Mouse (Mus musculus) erythroid progenitor cell, adult 5-6 weeks (primary cell): Measurements from ENCODE around the gene Grm1. TPM values are rescaled to one million over a fixed set of nuclear protein-coding genes. Genes with fewer than 3 reads are reported as not detected.
"Not testable (repeated sequence)": the region's sequence is repeated elsewhere in the genome, so short reads cannot be mapped to it uniquely, and the experiment has no call there.

Experiments used
- ATAC-seq: replicated peaks from 2 replicates; pipeline ENCODE4 v1.8.0; 2016; ENCODE audit warnings: moderate number of reproducible peaks, mild to moderate bottlenecking, moderate TSS enrichment, inconsistent platforms; ENCODE audit not compliant: poor library complexity, low FRiP score, severe bottlenecking
- total RNA-seq, 2 experiments: library from RNA; stranded (forward) in 1 of 2; stranded (reverse) in 1 of 2; fragments of 150-400 nt in 1 of 2; fragments of 186-747, 209-891 nt in 1 of 2; gene quantifications; 2 replicates each; pipeline versions ENCODE4 v1.2.3 to v1.2.4; 2015 to 2017; ENCODE audit warnings: low replicate concordance in 2 of 2

Gene Grm1
- total RNA-seq (2015; ENCODE audit: low replicate concordance): not detected in 2 replicates
- total RNA-seq (2017; ENCODE audit: low replicate concordance): not detected in 2 replicates

- no peak for ATAC-seq
Measured at GRCm38 (mm10) chr10:11081611-11082398, at the start of gene Grm1. Gene Grm1 (minus strand): TSS chr10:11082356.

- ATAC-seq: no peak
Measured at GRCm38 (mm10) chr10:11121781-11122180, 39.6 kb upstream of the Grm1 start.

GRCm38 (mm10) chr10:11098475-11099044 is 16.4 kb upstream of the Grm1 start:
- no peak for ATAC-seq

- ATAC-seq: no peak
Measured at GRCm38 (mm10) chr10:11086348-11086747, 4.2 kb upstream of the Grm1 start.

- no peak for ATAC-seq
Measured at GRCm38 (mm10) chr10:11080725-11081610, 1.2 kb downstream of the Grm1 start.

- no peak for ATAC-seq
Measured at GRCm38 (mm10) chr10:11080013-11080724, 2.0 kb downstream of the Grm1 start.

- no peak for ATAC-seq
Measured at GRCm38 (mm10) chr10:11079506-11079905, 2.6 kb downstream of the Grm1 start.

- no peak for ATAC-seq
Measured at GRCm38 (mm10) chr10:11065136-11065535, 17.0 kb downstream of the Grm1 start.

GRCm38 (mm10) chr10:11061318-11062071 is 20.7 kb downstream of the Grm1 start:
- no peak for ATAC-seq

GRCm38 (mm10) chr10:11049361-11049760 is 32.8 kb downstream of the Grm1 start:
- ATAC-seq: no peak

GRCm38 (mm10) chr10:11045421-11045820 is 36.7 kb downstream of the Grm1 start:
- ATAC-seq: not testable (repeated sequence)

- no peak for ATAC-seq
Measured at GRCm38 (mm10) chr10:11044455-11045106, 37.6 kb downstream of the Grm1 start.

GRCm38 (mm10) chr10:11039323-11039722 is 42.8 kb downstream of the Grm1 start:
- no peak for ATAC-seq

GRCm38 (mm10) chr10:11032221-11032620 is 49.9 kb downstream of the Grm1 start:
- no peak for ATAC-seq

- ATAC-seq: no peak
Measured at GRCm38 (mm10) chr10:11025764-11026518, 56.2 kb downstream of the Grm1 start.

- no peak for ATAC-seq
Measured at GRCm38 (mm10) chr10:11018970-11019531, 63.1 kb downstream of the Grm1 start.

- ATAC-seq: no peak
Measured at GRCm38 (mm10) chr10:11013653-11014052, 68.5 kb downstream of the Grm1 start.

- no peak for ATAC-seq
Measured at GRCm38 (mm10) chr10:10996766-10997165, 85.4 kb downstream of the Grm1 start.
